Mouse (Mus musculus) inflammation-experienced regulatory T-cells (primary cell): ENCODE measurements around the gene Abca5. TPM values are rescaled to one million over a fixed set of nuclear protein-coding genes. Genes with fewer than 3 reads are reported as not detected.

Experiments
- polyA plus RNA-seq, 2 experiments: library from polyadenylated mRNA; unstranded; fragments of 100-300 nt; shearing (Covaris generic); gene quantifications; one replicate each; pipeline ENCODE4 v1.2.1; 2017

Abca5 gene
- 1 to 10 TPM in 1 of 2 experiments, under 1 TPM in 1; 0.71 to 2.6 TPM for polyA plus RNA-seq

GRCm38 (mm10) chr11:110337289-110338245 is at the start of gene Abca5:
TSS of gene Abca5 (minus strand) at chr11:110337716.

DNA sequence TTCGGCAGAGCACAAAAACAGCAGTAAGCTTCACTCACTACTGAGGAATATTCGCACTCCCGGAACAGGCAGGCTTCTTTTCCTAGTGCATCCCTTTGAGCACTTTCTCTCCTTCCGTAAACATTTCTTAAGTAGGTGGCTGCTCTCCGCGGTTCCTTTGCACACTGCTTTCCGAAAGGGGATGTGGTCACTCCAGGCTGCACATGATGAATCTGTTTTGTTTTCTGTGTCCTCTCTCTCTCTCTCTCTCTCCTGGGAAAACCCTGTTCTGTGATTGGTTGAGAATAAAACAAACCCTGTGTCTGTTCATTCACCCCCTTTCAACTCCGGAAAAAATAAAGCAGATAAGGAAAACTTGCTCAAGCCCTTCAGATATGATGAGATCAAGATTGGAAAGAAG is 86.0 kb downstream of the Abca5 start, which contains the start of gene Abca6:
Abca6 (minus strand) TSS at position 243 of the 400 bp plus-strand sequence.

Other genes starting within 250 kb of the Abca5 start
- under 1 TPM in 1 of 2 experiments, not detected in 1; 0.28 TPM for gene Abca8a, start 241.7 kb downstream of the Abca5 start, polyA plus RNA-seq
- gene Abca9, start 169.5 kb downstream of the Abca5 start, polyA plus RNA-seq: under 1 TPM in 1 of 2 experiments, not detected in 1; 0.43 TPM
- gene Abca6, start 85.9 kb downstream of the Abca5 start, polyA plus RNA-seq: under 1 TPM; 0.04 to 0.20 TPM
- 10 to 100 TPM; 10.6 to 16.7 TPM for gene Map2k6, start 61.4 kb upstream of the Abca5 start, polyA plus RNA-seq